Mouse (Mus musculus) bone marrow, adult 2 months (tissue): ENCODE data around the gene ccdc198.

Experiments used
- CTCF ChIP-seq: fragments of 200-500 bp; IDR thresholded peaks from 2 replicates; pipeline ENCODE4 v1.5.1; 2011; ENCODE audit warnings: low read length, control low read depth; ENCODE audit not compliant: control insufficient read depth, insufficient read depth
- POLR2A ChIP-seq: fragments of 200-500 bp; IDR thresholded peaks from 2 replicates; pipeline ENCODE4 v1.6.1; 2011; ENCODE audit warnings: low read depth, mild to moderate bottlenecking, control low read depth, low read length, borderline replicate concordance; ENCODE audit not compliant: control insufficient read depth

- TF ChIP-seq CTCF (no peak), POLR2A (no peak)
Measured at GRCm38 (mm10) chr14:49241522-49241921, 3.8 kb downstream of the ccdc198 start.
